Mouse (Mus musculus) CH12.LX (cell line): ENCODE measurements around the gene Creg2. TPM values are rescaled to one million over a fixed set of nuclear protein-coding genes. Genes with fewer than 3 reads are reported as not detected.

Source experiments
- DNase-seq: peaks from one replicate; pipeline ENCODE4 v3.0.0-alpha.2; 2013; ENCODE audit errors: extremely low read depth
- H3K27ac ChIP-seq: 2 replicates; pipeline ENCODE4 v1.5.1; 2012; ENCODE audit warnings: low read depth, mild to moderate bottlenecking, control low read depth, moderate library complexity; ENCODE audit not compliant: insufficient read depth
- H3K27me3 ChIP-seq: replicated peaks from 2 replicates; pipeline ENCODE3; 2012; ENCODE audit warnings: inconsistent platforms
- H3K36me3 ChIP-seq, 2 experiments: replicated peaks in 1 of 2; 2 replicates each; pipeline versions ENCODE3 to v1.6.1; 2012; ENCODE audit warnings: inconsistent platforms in 1 of 2, low read length in 1 of 2, mild to moderate bottlenecking in 1 of 2, mixed read lengths in 1 of 2, moderate library complexity in 1 of 2; ENCODE audit not compliant: control insufficient read depth in 1 of 2, insufficient read depth in 1 of 2
- H3K4me1 ChIP-seq, 2 experiments: 2 replicates each; pipeline ENCODE4 v1.6.1; 2012; ENCODE audit warnings: inconsistent platforms in 1 of 2, moderate library complexity in 1 of 2; ENCODE audit not compliant: insufficient read depth in 2 of 2, control insufficient read depth in 1 of 2
- H3K4me2 ChIP-seq: 2 replicates; pipeline ENCODE4 v1.6.1; 2012; ENCODE audit warnings: low read depth, mild to moderate bottlenecking, control low read depth; ENCODE audit not compliant: poor library complexity, insufficient read depth, severe bottlenecking
- H3K4me3 ChIP-seq, 3 experiments: fragments of 150-350 bp in 1 of 3; sonication (generic) in 1 of 3; replicated peaks in 1 of 3; 2 replicates each; pipeline versions ENCODE3 to v1.5.1; 2011 to 2012; ENCODE audit warnings: low read depth in 2 of 3, low read length in 2 of 3, mild to moderate bottlenecking in 2 of 3, moderate library complexity in 2 of 3, control low read depth in 1 of 3, improper control_type of control experiment in 1 of 3, inconsistent platforms in 1 of 3, mixed read lengths in 1 of 3; ENCODE audit not compliant: poor library complexity in 1 of 3
- H3K79me2 ChIP-seq: replicated peaks from 2 replicates; pipeline ENCODE4 v1.6.1; 2012; ENCODE audit warnings: mild to moderate bottlenecking, moderate library complexity; ENCODE audit not compliant: control insufficient read depth, poor library complexity, insufficient read depth, severe bottlenecking; ENCODE audit errors: extremely low read depth
- H3K9ac ChIP-seq: 2 replicates; pipeline ENCODE4 v1.6.1; 2012; ENCODE audit warnings: low read depth, mild to moderate bottlenecking, control low read depth, moderate library complexity; ENCODE audit not compliant: insufficient read depth
- H3K9me3 ChIP-seq: replicated peaks from 2 replicates; pipeline ENCODE3; 2012; ENCODE audit warnings: low read length, inconsistent platforms, mixed read lengths
- CHD1 ChIP-seq: IDR thresholded peaks from 2 replicates; pipeline ENCODE4 v1.6.1; 2012; ENCODE audit warnings: low read depth, low read length, improper control_type of control experiment, inconsistent platforms
- E2F4 ChIP-seq: IDR thresholded peaks from 2 replicates; pipeline ENCODE4 v1.6.1; 2011; ENCODE audit warnings: low read depth, low read length, improper control_type of control experiment; ENCODE audit not compliant: insufficient replicate concordance
- IRF4 ChIP-seq: IDR thresholded peaks from 2 replicates; pipeline ENCODE4 v1.6.1; 2014; ENCODE audit warnings: low read depth, mild to moderate bottlenecking, inconsistent platforms, low read length, improper control_type of control experiment
- JUN ChIP-seq: IDR thresholded peaks from 2 replicates; pipeline ENCODE4 v1.6.1; 2011; ENCODE audit warnings: low read depth, mild to moderate bottlenecking, low read length, improper control_type of control experiment, moderate library complexity; ENCODE audit not compliant: insufficient read depth
- NELFE ChIP-seq: IDR thresholded peaks from 2 replicates; pipeline ENCODE4 v1.6.1; 2011; ENCODE audit warnings: low read depth, low read length, improper control_type of control experiment
- NRF1 ChIP-seq: IDR thresholded peaks from 2 replicates; pipeline ENCODE4 v1.6.1; 2014; ENCODE audit warnings: low read depth, mild to moderate bottlenecking, inconsistent platforms, low read length, improper control_type of control experiment, moderate library complexity
- UBTF ChIP-seq: IDR thresholded peaks from 2 replicates; pipeline ENCODE4 v1.6.1; 2012; ENCODE audit warnings: low read depth, mild to moderate bottlenecking, inconsistent platforms, low read length, improper control_type of control experiment, moderate library complexity
- USF1 ChIP-seq: IDR thresholded peaks from 2 replicates; pipeline ENCODE4 v1.6.1; 2014; ENCODE audit warnings: low read depth, mild to moderate bottlenecking, inconsistent platforms, low read length, improper control_type of control experiment
- dilution Hi-C: fragments of 300-500 bp; cut with MboI; formaldehyde crosslinking; loops from 2 replicates; pipeline ENCODE4 v1.14.3; 2020; ENCODE audit warnings: low sequenced_read_pairs; ENCODE audit not compliant: extremely low pct_unique_long_range_greater_than_20kb, extremely low pct_ligation_motif_present
- in situ Hi-C: fragments of 300-500 bp; cut with MboI; formaldehyde crosslinking; loops from 3 replicates; pipeline ENCODE4 v1.14.3; 2019; ENCODE audit warnings: low sequenced_read_pairs, low pct_ligation_motif_present, low pct_unique_long_range_greater_than_20kb, mixed read lengths
- polyA plus RNA-seq: library from polyadenylated mRNA; unstranded; fragments of >175 nt; gene quantifications from 2 replicates; pipeline ENCODE4 v1.2.1, GENCODE M21; 2012; ENCODE audit warnings: low read depth; ENCODE audit not compliant: insufficient read length
- total RNA-seq, 2 experiments: library from RNA; depleted of rRNA; stranded (reverse); fragments of 300-350 nt in 1 of 2; fragments of >200 nt in 1 of 2; gene quantifications; 2 replicates each; pipeline ENCODE4 v1.2.3; 2012 to 2014

Creg2 gene
- total and polyA plus RNA-seq, 3 experiments = not detected

- Histone ChIP-seq H3K9me3 (no peaks in the 10 kb centered on the region), H3K4me3 (peak overlapping the region; percentile 79 to 97 (median 90)), H3K9ac (peak overlapping the region; percentile 90), H3K27ac (peak overlapping the region; percentile 61), H3K4me1 (peaks cover 3 to 51% of the 10 kb centered on the region in 2 experiments; a peak in 3 of 4 replicates), H3K36me3 (peaks cover 0 to 8% of the 10 kb centered on the region in 2 experiments), H3K27me3 (no peaks in the 10 kb centered on the region), H3K4me2 (peak overlapping the region; percentile 85), H3K79me2 (peaks cover 27% of the 10 kb centered on the region)
- in situ Hi-C loops = no loop called here
- DNase-seq = peak; percentile 37
- TF ChIP-seq NELFE (no peak), UBTF (peak; percentile 92; the same call in 1 of the 2 replicates)
- dilution Hi-C loops = no loop called here
These were observed 74.6 kb downstream of the Creg2 start for GRCm38 (mm10) chr1:39576431-39577243.

GRCm38 (mm10) chr1:39575778-39576375 is 75.4 kb downstream of the Creg2 start:
- Histone ChIP-seq H3K9ac (peak overlapping the region; percentile 90), H3K4me1 (peaks cover 3 to 56% of the 10 kb centered on the region in 2 experiments; a peak in 3 of 4 replicates), H3K27me3 (no peaks in the 10 kb centered on the region), H3K79me2 (peaks cover 27% of the 10 kb centered on the region), H3K9me3 (no peaks in the 10 kb centered on the region), H3K4me3 (peak overlapping the region; percentile 79 to 97 (median 90)), H3K27ac (no peak overlapping the region), H3K36me3 (peaks cover 0 to 14% of the 10 kb centered on the region in 2 experiments), H3K4me2 (peak overlapping the region; percentile 85)
- peak; percentile 44 for DNase-seq
- no peak for TF ChIP-seq CHD1
- TF ChIP-seq IRF4 = no peak
- TF ChIP-seq JUN = no peak
- dilution Hi-C loops = no loop called here
- in situ Hi-C loops = no loop called here

- Histone ChIP-seq H3K27me3 (no peaks in the 10 kb centered on the region), H3K9me3 (no peaks in the 10 kb centered on the region), H3K36me3 (peaks cover 4 to 30% of the 10 kb centered on the region in 2 experiments), H3K4me3 (no peak overlapping the region)
- no peak for TF ChIP-seq NRF1
- TF ChIP-seq NELFE = no peak
- no peak for TF ChIP-seq E2F4
- TF ChIP-seq USF1 = no peak
- no peak for TF ChIP-seq UBTF
- TF ChIP-seq, all 38 proteins: peak for 0
- Histone ChIP-seq H3K27ac (no peak overlapping the region), H3K4me1 (peaks cover 3 to 51% of the 10 kb centered on the region in 2 experiments; a peak in 3 of 4 replicates), H3K9ac (no peak overlapping the region), H3K4me2 (no peak overlapping the region), H3K79me2 (peaks cover 27% of the 10 kb centered on the region)
- dilution Hi-C loops (no loop called here), in situ Hi-C loops (loop anchor here (25.0 kb wide), 1 partner anchor 363 kb away; no protein-coding TSS in a partner anchor)
- no peak for DNase-seq
These were observed 77.4 kb downstream of the Creg2 start for GRCm38 (mm10) chr1:39573890-39574289.
